Comparison of ENCODE assay signal across 8 mouse cellular contexts in genomic region chr6:86471760-86472099, GRCm38 (mm10). TPM values are rescaled to one million over a fixed set of nuclear protein-coding genes. Genes with fewer than 3 reads are reported as not detected.
A peak's percentile ranks its signal among the peaks of the same experiment; 100 is the strongest.
DNase-seq lines count a peak whose midpoint lies in the region; ATAC-seq and TF ChIP-seq lines count a peak whose summit lies in the region.

No protein-coding gene starts in this region.

- no peak for DNase-seq in cerebellum, adult 2 months
- DNase-seq in cerebellum, adult 18-20 months, result no peak
- no peak for DNase-seq in testis, postnatal 14 days (ENCODE audit: low spot score)
- DNase-seq in liver, embryonic 14.5 days (ENCODE audit: low read depth in 3 of 3, low spot score in 3 of 3), result no peak
- no peak for DNase-seq in c-Kit-positive CD71-positive TER-119-positive erythroid progenitor cells, embryonic 14.5 days (ENCODE audit: low spot score)
- no peak for DNase-seq in adrenal gland, postnatal 25 days

- H3K36me3 ChIP-seq in testis, adult 2 months (ENCODE audit: control insufficient read depth, insufficient read depth, low read length), result no peaks in the 10 kb centered on the region
- H3K36me3 ChIP-seq in liver, embryonic 14.5 days (replicated peaks; ENCODE audit: control insufficient read depth, insufficient read depth, low read depth), result no peaks in the 10 kb centered on the region; the same call in 1 of the 2 replicates

- no peaks in the 10 kb centered on the region for H3K9me3 ChIP-seq in liver, embryonic 14.5 days (ENCODE audit: control insufficient read depth, low read length)

- H3K4me2 ChIP-seq in liver, embryonic 14.5 days (ENCODE audit: low read depth), result peak overlapping the region; percentile 89

- peak overlapping the region; percentile 74 for H3K9ac ChIP-seq in liver, embryonic 14.5 days (replicated peaks)

- WGBS in cerebellum, adult 2 months, result 14% methylated on average over 9 of the region's 9 CpGs
- WGBS in liver, embryonic 14.5 days (ENCODE audit: insufficient replicate concordance), result 7% methylated on average over 9 of the region's 9 CpGs

- TF ChIP-seq POLR2A in cerebellum, adult 2 months (IDR thresholded peaks at IDR 0.05; ENCODE audit: borderline replicate concordance, insufficient read depth, low read length), result no peak
- TF ChIP-seq POLR2A in testis, adult 2 months (IDR thresholded peaks at IDR 0.05; ENCODE audit: control insufficient read depth, low read depth, low read length), result no peak

- TF ChIP-seq EP300 in liver, embryonic 14.5 days (IDR thresholded peaks at IDR 0.05; ENCODE audit: low read depth), result no peak

- peak overlapping the region; percentile 51 for H3K27ac ChIP-seq in cerebellum, adult 2 months (ENCODE audit: insufficient read depth, low read length)
- peak overlapping the region; percentile 97 for H3K27ac ChIP-seq in testis, adult 2 months (ENCODE audit: control insufficient read depth, insufficient read depth, low read depth, low read length)
- H3K27ac ChIP-seq in liver, embryonic 14.5 days, result peak overlapping the region; percentile 65

- peaks cover 6% of the 10 kb centered on the region; the same call in 1 of the 2 replicates for H3K4me1 ChIP-seq in cerebellum, adult 2 months (ENCODE audit: control insufficient read depth, insufficient read depth, low read length)
- H3K4me1 ChIP-seq in testis, adult 2 months (ENCODE audit: control insufficient read depth, insufficient read depth, low read length), result peaks cover 18% of the 10 kb centered on the region
- H3K4me1 ChIP-seq in liver, embryonic 14.5 days (replicated peaks; ENCODE audit: control insufficient read depth in 2 of 2, insufficient read depth in 2 of 2, low read length in 1 of 2), result peaks cover 15 to 22% of the 10 kb centered on the region in 2 experiments

- no peaks in the 10 kb centered on the region for H3K27me3 ChIP-seq in cerebellum, adult 2 months (ENCODE audit: control insufficient read depth, insufficient read depth, low read length)
- H3K27me3 ChIP-seq in testis, adult 2 months (ENCODE audit: control insufficient read depth, insufficient read depth, low read length), result no peaks in the 10 kb centered on the region
- no peaks in the 10 kb centered on the region for H3K27me3 ChIP-seq in liver, embryonic 14.5 days (ENCODE audit: control insufficient read depth, insufficient read depth, low read length)

- ATAC-seq in liver, embryonic 14.5 days (ENCODE audit: insufficient read depth), result peak; percentile 37
- no peak for ATAC-seq in granulocyte monocyte progenitor cell, adult 5-6 weeks (replicated peaks; ENCODE audit: poor library complexity, severe bottlenecking)

- no peak for TF ChIP-seq CTCF in cerebellum, adult 2 months (IDR thresholded peaks at IDR 0.05; ENCODE audit: borderline replicate concordance, insufficient read depth, low read depth, low read length)
- no peak for TF ChIP-seq CTCF in testis, adult 2 months (IDR thresholded peaks at IDR 0.05; ENCODE audit: control insufficient read depth, insufficient read depth, insufficient replicate concordance, low read depth, low read length)
- TF ChIP-seq CTCF in liver, embryonic 14.5 days (IDR thresholded peaks at IDR 0.05; ENCODE audit: low read depth), result no peak

- H3K4me3 ChIP-seq in cerebellum, adult 2 months (replicated peaks; ENCODE audit: insufficient read depth, low read depth, low read length), result peak overlapping the region; percentile 64
- H3K4me3 ChIP-seq in testis, adult 2 months (ENCODE audit: control insufficient read depth, low read depth, low read length), result peak overlapping the region; percentile 96
- peak overlapping the region; percentile 58 to 73 for H3K4me3 ChIP-seq in liver, embryonic 14.5 days (ENCODE audit: insufficient read depth in 1 of 2, low read depth in 2 of 2, low read length in 2 of 2)

RNA-seq across cellular contexts. Expression of gene C87436, which starts 33.6 kb away (rescaled TPM):
- polyA plus RNA-seq in cerebellum, adult 2 months (2012; rRNA removed), result 24.3 and 25.3 TPM in 2 replicates
- 77.1 and 82.3 TPM in 2 replicates for polyA plus RNA-seq in testis, adult 2 months (2012; rRNA removed)
- 4.7 and 6.2 TPM in 2 replicates for polyA plus RNA-seq in liver, embryonic 14.5 days (2012; rRNA removed)
- 10.5 and 10.7 TPM in 2 replicates for polyA plus RNA-seq in liver, embryonic 14.5 days (2014; fragmentation: Nextera tagmentation; extraction: Ambion mirVana)
- total RNA-seq in adrenal gland, postnatal 25 days (2021), result 26.0 and 31.3 TPM in 2 replicates
- 20.8 and 33.5 TPM in 2 replicates for total RNA-seq in granulocyte monocyte progenitor cell, adult 5-6 weeks (2014; fragmentation: Nextera tagmentation)
- total RNA-seq in granulocyte monocyte progenitor cell, adult 5-6 weeks (2017), result 20.3 and 26.7 TPM in 2 replicates

RNA-seq across cellular contexts. Expression of gene Gm44790, which starts 45.3 kb away (rescaled TPM):
- polyA plus RNA-seq in cerebellum, adult 2 months (2012; rRNA removed), result 0.82 and 1.1 TPM in 2 replicates
- 2.8 and 3.1 TPM in 2 replicates for polyA plus RNA-seq in testis, adult 2 months (2012; rRNA removed)
- 0.11 TPM in 1 of 2 replicates, not detected in the other for polyA plus RNA-seq in liver, embryonic 14.5 days (2012; rRNA removed)
- polyA plus RNA-seq in liver, embryonic 14.5 days (2014; fragmentation: Nextera tagmentation; extraction: Ambion mirVana), result not detected in 2 replicates
- total RNA-seq in adrenal gland, postnatal 25 days (2021), result not detected in 2 replicates
- not detected in 2 replicates for total RNA-seq in granulocyte monocyte progenitor cell, adult 5-6 weeks (2014; fragmentation: Nextera tagmentation)
- total RNA-seq in granulocyte monocyte progenitor cell, adult 5-6 weeks (2017), result not detected in 2 replicates

RNA-seq across cellular contexts. Expression of gene Pcbp1, which starts 54.4 kb away (rescaled TPM):
- polyA plus RNA-seq in cerebellum, adult 2 months (2012; rRNA removed), result 179 and 186 TPM in 2 replicates
- polyA plus RNA-seq in testis, adult 2 months (2012; rRNA removed), result 91.6 and 99.3 TPM in 2 replicates
- polyA plus RNA-seq in liver, embryonic 14.5 days (2012; rRNA removed), result 124 and 136 TPM in 2 replicates
- 188 and 220 TPM in 2 replicates for polyA plus RNA-seq in liver, embryonic 14.5 days (2014; fragmentation: Nextera tagmentation; extraction: Ambion mirVana)
- 296 and 313 TPM in 2 replicates for total RNA-seq in adrenal gland, postnatal 25 days (2021)
- 258 and 285 TPM in 2 replicates for total RNA-seq in granulocyte monocyte progenitor cell, adult 5-6 weeks (2014; fragmentation: Nextera tagmentation)
- total RNA-seq in granulocyte monocyte progenitor cell, adult 5-6 weeks (2017), result 130 and 152 TPM in 2 replicates
